Mouse (Mus musculus): Measurements from ENCODE around the gene Lyzl4.
A peak's percentile ranks its signal among the peaks of the same experiment; 100 is the strongest.

Gene Lyzl4

DNA sequence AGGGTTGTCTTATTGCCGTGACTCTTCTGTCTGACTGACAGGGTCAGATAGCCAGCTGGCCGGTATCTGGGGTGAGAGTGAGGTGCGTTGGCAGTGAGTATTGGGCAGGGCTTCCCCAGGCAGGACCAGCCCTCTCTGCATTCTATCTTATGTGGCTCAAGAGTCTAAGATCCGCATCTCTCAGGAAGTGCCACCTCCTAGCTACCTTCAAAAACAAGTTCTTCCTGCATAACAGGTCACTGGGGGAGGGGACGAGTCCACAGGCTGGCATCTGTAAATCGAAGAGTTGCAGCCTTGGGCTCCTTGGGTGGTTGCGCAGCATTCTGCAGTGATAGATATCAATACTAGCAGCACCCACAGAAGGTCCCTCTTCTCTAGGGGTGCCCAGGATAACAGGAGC lies 5.1 kb upstream of the Lyzl4 start:
- DNase-seq (ENCODE audit: low spot score) = no peak

DNA sequence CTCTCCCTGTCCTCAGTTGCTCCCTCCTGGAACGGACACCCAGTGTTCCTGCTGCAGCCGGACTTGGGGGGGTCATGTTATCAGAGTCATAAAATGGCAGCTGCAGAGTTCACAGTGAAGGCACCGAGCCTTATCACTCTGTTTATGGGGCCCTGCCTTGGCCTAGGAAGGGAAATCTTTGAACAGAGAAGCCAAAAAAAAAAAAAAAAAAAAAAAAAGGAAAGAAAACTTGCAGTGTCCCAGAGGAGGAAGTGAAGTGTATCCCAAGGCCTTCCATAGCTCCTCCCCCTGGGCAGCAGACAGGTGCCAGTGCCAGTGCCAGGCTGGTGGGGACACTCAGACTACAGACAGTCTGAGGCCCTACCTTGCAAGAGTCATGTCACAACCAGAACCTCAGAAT lies 3.0 kb upstream of the Lyzl4 start:
- DNase-seq (ENCODE audit: low spot score) = no peak

DNA sequence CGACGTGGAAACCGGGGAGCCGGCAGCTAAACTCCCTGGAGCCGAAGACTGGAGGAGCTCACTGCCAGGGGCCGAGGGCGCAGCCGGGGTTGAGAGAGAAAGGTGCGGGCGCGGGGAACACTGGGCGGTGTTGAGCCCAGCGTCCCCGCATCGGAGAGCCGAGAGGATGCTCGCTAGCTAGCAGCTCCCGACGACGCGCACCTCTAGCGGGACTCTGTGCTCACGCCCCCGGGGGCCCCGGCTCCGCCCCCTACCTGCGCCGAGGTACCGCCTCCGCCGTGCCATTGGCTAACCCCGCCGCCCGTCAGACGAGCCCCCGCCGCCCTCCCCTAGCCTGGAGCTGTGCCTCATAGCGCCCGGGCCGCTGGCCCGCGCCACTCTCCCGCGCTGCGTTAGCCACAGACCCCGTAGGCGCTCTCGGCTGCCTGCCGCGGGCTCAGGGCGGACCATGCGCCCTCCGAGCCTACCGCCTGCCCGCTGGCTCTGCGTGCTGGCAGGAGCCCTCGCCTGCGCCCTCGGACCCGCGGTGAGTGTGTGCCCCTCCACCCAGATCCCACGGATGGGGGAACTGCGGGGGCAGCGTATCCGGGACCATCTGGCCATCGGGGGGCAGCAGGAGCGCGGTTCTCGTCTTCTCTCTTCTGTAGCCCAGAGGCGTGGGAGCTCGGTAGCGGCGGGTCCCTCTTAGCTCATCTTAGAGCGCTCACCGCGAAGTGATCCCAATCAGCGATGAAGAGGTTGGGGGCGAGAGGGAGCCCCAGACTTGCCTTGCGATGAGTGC lies 695 bp upstream of the Lyzl4 start, which contains the start of gene Vipr1:
TSS of gene Vipr1 (plus strand) at position 316 of the 781 bp plus-strand sequence.
- peak; percentile 78 for DNase-seq (ENCODE audit: low spot score)

DNA sequence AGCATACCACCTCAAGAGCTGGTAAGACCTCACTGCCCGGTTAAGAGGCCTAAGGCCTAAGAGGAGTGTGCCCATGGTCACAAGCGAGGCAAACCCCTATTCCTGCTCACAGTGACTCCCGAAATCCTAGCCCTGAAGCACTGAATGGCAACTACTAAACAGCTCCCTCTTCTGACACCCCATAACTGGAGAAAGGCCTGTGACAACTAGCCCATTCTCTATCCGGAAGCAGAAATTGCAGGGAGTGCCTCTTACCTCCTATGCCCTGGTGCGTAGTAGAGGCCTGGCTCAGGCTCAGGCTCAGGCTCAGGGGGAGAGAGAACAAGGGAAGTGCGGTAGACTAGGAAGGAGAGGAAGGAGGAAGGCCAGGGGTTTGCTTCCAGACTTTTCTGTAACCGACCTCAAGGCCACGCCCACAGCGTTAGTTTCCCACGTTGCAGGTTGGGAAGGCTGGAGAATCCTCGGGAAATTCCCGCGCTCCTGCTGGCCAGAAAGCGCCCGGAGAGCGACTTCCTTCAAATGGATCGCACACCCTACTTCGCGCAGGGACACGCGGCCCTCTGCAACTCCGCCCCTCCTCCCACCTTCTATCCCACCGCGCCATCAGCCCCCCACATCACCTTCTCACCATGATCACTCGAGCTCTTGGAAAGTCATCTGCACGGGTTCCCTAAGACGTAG lies 521 bp downstream of the Lyzl4 start:
- peak; percentile 43 for DNase-seq (ENCODE audit: low spot score)

DNA sequence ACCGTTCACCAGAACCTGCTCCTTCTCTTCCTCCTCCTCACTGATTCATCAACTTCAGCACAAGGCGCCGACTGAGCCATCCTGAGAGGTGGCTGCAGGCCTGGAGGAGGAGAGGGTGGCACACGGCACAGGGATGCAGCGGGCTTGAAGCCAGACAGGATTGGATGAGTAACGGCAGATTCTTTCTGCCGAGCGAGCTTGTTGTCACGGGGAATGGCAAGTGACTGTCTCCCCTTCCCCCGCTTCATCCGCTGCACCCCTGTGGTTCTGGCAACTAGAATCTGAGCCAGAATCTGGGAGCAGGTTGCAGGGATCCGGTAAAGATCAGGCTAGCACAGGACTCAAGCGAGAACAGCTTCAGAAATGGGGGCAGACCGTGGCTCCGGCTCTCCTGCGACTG lies 2.1 kb downstream of the Lyzl4 start:
- no peak for DNase-seq (ENCODE audit: low spot score)

DNA sequence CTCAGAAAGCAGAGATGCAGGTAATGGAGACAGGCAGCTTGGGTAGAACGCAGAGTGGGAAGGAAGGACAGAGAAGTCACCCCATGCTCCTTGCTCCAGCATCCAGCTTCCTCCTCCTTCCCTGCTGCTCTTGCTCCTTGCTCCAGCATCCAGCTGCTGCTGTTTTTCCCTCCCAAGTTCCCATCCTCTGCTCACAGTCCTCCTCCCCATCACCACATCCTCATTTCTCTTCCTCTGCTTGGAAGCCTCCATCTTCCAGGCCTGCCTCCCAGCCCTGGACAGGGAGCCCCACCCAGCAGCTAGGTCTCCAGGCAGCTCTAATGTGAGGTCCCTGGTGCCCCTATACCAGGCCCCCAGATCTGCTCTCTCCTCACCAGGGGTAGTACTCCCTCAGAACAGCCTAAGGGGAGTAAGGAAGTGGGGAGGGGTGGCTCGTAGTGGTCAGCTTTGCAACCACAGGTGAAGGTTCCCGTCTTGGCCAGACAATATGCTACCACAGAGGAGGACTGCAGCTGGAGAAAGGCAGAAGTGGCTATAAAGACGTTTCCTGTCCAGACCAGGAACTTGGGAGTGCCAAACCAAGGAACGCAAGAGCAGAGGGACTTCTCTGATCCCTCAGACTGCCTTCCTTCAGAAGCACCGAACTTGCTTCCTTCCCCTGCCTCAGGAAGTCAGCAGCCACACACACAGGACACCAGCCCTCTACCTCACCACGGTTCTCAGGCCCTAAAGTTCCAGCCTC lies 5.9 kb downstream of the Lyzl4 start:
- no peak for DNase-seq (ENCODE audit: low spot score)

DNA sequence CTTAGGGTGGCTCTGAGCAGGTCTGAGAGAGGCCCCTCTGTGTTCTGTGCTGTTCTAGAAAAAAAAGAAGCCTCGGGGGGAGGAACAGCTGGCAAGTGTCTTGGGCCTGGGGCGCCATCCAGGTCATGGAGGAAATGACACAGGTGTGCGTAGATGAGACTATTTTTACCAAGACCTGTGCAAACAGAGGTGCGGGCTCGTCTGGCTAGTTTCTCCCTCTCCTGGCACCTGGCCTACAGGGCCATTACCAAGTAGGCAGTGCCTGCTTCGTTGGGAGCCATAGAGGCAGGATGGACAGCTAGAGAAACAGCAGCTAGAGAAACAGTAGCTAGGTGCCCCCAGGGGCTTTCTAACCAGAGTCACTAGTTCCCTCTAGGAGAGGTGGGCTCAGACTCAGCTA lies 8.6 kb downstream of the Lyzl4 start:
- DNase-seq (ENCODE audit: low spot score) = no peak

DNA sequence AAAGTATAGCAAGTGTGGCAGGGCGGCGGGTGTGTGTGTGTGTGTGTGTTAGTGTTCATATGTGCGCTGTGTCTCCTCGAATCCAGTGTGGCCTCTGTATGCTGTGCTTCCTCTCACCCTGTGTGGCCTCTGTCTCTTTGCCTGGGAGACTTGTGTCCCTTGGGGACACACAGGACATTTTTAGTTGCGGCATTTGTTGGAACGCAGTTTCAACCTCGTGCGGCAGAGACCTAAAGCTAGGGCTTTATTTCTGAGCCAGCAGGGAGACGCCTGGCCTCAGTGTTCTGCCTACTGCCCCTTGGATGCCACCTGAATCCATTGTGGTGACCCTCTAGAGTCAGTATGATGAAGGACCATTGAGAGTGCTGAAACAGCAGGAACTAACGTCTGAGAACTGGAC lies 9.0 kb downstream of the Lyzl4 start:
- no peak for DNase-seq (ENCODE audit: low spot score)

DNA sequence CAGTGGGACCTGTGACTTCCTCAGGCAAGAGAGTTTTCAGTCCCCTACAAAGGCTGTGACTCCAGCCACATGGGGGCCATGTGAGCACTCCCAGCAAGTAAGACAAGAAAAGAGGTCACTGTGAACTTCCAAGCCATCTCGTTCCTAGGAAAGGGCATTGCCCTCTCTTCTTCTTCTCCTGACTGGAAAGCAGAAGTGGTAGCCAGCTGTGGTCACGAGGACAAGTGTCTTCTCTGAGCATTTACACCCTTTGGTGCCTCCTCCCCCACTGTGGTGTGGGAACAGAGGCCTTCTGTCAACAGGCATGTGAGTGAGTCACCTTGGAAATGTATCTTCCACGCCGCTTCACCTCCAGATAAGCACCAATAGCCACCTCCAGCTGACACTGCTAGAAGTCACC lies 9.9 kb downstream of the Lyzl4 start:
- no peak for DNase-seq (ENCODE audit: low spot score)

DNA sequence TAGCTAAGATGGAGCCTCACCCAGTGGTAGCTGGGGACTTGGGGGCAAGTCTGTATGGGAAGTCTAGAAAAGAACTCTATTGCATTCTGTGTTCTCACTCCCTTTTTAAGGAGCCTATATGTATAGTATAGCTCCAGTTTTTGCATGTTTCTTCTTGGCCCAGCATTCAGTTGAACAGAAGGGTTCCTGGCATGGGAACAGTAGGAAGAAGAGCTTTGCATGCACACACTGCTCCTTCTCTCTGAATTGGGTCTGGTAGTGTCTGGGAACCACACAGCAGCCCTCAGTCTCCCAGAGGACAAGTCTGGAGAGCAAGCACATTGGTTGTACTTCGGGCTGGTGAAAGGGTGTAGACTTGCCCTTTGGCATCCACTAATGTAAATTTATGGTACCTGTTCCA lies 11.3 kb downstream of the Lyzl4 start:
- no peak for DNase-seq (ENCODE audit: low spot score)

DNA sequence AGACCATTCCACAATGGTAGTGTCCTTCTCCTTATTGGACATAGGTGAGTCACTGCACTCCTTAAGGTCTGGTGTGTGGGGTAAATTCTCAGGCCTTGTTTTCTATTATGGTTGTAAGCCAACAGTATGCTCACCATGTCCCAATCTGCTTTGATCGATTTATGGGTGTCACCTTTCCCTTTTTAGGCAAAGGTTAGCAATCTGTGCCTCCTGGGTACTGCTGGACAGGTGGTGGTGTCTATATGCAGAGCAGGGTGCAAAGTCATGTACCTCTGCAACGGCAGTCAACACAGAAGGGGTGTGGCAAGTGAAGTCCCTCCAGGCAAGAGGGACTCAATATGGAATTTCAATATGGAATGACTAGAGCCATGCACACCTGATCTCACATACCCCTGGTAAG lies 17.0 kb downstream of the Lyzl4 start:
- no peak for DNase-seq (ENCODE audit: low spot score)

DNA sequence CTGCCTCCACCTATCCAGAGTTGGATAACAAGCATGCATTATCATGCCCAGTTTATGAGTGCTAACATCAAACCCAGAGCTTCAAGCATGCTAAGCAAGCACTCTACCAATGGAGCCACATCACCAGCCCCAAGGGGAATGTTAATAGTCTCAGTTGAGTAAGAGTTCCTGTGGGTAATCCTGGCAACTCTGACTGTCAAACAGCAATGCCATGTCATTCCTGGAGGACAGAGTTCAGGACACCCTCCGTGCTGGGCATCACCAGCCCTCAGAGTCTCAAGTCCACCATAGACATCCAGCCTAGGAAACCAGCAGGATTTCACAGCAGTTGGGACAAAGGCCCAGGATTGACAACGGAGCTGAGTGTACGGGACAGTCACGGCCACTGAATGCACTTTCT lies 18.7 kb downstream of the Lyzl4 start:
- no peak for DNase-seq (ENCODE audit: low spot score)

DNA sequence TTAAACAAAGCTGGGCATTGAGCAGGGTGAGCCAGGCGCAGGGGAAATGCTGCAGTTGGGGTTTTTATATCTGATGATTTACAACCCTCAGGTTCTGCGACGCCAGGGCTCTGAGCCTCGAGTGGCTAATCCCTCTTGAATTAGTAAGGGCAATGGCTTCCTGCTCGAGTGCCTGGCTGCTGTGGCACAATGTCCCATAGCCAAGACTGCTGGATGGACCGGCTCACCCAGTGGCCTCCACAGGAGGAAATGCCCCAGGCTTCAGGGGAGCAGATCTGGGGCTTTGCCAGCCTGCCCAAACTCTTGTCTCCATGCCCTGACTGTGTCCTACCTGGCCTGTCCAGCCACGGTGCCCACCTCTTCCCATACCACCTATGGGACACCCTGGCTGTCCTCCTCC lies 22.5 kb downstream of the Lyzl4 start:
- no peak for DNase-seq (ENCODE audit: low spot score)

DNA sequence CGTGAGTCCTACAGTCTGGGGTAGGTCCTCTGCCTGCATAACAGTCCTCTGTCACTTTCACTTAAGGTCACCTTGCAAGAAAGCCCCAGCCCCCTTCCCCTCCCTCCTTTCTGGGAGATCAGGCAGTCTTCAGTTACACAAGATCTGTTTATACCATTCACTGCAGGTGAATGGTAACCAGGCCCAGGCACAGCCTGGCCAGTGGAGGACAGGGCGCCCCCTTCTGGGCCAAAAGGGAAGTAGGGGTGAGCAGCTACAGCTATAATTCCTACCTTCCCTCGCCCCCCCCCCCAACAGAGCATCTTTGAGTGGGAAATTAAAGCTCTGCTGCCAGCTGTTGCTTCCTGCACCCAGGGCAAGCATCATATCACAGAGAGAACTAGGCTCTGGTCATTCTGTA lies 25.4 kb downstream of the Lyzl4 start:
- no peak for DNase-seq (ENCODE audit: low spot score)

DNA sequence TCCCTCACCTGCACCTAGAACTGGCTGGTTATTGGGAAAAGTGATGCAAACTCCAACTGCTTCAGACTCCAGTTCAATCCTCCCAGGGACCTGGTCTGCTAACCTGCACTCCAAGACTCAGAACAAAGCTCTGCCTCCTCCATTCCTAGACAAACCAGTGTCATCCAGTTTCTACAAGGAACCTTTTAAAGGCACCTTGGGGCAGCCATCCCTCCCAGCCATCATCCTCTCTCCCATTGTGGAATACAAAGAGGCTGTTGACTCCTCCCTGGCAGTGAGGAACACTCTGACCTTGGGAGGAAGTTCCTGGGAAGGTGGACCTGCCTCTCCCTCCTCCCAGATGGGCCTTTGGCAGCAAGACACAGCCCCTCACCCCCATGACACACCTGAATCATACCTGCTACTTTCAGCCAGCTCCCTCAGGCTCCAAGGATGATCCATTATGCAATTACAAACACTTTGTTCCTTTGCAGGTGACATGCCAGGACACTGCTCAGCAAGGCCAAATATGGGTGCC lies 27.6 kb downstream of the Lyzl4 start:
- no peak for DNase-seq (ENCODE audit: low spot score)

DNA sequence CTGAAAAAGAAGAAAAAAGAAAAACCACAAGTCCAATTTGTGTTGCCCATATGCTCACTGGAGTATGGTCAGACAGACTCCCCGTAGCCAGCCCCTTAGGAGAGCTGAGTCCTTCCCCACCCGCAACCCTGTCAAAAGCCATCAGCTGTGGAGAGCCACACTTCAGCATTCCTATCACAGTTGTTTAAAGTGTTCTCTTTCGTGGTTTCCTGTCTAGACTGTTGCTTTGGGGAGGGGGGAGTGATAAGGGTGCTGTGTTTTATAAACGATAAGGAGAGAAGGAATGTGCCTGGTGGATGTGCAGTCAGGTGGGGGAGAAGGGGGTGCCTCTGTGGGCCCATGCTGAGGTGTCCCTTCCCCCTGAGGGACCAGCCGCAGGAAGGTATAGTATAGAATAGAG lies 28.7 kb downstream of the Lyzl4 start:
- DNase-seq (ENCODE audit: low spot score) = no peak

DNA sequence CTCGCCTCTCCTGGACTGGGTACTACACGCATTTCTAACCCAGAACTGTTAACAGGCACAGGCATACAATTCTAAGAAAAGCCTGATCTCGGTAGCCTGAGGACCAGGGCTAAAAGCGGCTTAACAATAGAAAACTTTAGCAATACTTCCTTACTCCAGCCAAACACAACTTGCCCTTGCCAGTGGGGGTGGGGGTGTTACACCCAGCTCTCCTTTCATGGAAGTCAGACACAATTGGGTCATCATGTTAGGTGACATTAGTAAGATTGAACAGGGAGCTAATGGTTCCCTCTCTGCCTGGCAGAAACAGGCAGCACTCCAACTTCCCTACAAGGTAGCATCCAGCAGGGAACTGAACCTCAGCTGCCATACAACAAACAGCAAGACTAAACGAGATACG lies 32.5 kb downstream of the Lyzl4 start:
- no peak for DNase-seq (ENCODE audit: low spot score)

DNA sequence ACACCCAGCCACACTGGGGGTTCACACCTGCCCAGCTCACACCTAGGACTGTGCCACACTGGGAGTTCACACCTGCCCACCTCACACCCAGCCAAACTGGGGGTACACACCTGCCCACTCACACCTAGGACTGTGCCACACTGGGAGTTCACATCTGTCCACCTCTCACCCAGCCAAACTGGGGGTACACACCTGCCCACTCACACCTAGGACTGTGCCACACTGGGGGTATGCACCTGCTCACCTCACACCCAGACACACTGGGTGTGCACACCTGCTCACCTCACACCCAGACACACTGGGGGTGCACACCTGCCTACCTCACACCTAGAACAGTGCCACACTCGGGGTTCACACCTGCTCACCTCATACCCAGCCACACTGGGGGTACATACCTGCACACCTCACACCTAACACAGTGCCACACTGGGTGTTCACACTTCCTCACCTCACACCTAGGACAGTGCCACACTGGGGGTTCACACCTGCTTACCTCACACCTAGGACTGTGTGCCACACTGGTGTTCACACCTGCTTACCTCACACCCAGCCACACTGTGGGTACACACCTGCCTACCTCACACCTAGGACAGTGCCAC lies 35.3 kb downstream of the Lyzl4 start:
- no peak for DNase-seq (ENCODE audit: low spot score)

DNA sequence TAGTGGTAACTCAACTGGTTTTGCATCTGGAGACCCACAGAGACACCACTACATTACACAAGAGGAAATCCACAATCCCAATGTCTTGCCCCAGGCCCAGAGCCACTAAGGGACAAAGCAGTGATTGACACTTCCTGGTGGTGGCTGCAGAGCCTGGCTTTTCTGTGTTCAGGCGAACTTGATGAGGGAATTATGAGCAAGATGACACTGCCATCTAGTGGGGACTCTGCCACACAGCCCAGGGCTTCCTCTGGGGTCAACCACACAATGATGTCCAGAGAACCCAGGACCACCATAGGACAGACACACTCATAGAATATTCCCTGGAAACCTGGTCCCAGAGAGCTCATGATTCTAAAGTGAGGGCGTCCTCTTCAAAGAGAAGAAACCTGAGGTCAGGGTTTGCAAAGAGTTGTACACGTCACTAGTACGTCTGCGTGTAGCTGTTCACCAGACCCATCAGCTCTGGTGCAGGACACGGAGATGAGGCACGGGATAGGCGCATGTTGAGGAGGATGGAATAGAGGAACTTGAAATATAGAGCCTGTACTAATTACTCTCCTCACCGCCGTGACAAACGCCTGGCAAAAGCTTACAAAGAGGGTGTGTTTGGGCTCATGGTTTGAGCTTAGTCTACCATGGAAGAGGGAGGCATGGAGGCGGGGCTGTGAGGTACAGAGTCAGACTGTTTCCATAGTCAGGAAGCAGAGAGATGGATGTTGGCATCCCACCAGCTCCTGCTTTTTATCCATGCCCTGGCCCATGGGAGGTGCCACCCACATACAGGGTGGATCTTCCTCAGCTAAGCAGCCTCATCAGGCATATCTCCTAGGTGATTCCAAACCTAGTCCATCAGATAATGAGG lies 36.2 kb downstream of the Lyzl4 start:
- DNase-seq (ENCODE audit: low spot score) = peak; percentile 93

DNA sequence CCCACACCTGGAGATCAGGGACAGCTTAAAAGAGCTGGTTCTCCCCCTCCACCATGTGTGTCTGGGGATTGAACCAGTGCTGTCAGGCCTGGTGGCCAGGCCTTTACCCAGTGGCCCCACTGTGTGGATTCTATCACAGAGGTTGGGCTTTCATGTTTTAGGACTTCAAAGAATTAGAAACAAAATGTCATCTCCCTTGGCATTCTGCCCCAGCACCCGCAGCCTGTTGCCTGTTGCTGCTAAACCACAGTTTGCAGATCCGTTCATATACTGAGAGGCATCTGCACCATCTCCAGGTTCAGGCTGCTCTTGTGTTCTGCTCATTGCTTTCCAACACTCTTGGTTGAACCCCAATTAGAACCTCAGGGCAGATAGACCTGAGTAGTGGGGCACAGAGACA lies 39.5 kb downstream of the Lyzl4 start:
- DNase-seq (ENCODE audit: low spot score) = no peak

DNA sequence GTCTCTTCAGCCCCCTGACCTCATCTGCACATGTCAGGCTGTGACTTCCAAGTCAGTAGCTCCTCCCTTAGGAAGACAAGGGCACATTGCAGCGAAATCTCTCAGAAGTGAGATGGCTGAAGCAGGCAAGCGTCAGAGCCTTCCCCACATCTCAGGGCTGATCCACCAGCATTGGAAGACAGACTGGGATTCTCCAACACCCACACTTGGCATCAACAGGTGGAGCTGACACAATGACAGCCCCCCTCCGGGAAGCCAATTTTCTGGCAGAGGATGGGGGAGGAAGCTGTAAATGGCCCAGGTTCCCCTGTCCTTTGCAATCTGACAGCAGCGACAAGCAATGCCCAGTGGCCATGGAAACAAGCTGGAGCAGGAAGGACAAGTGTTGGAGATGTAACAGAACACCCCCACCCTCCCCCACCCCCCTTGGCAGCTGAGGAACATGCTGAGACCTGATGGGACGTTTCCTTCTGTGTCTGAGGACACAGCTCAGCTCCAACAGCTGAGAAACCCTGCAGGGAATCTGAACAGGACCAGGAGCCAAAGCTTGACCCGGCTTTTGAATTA lies 41.0 kb downstream of the Lyzl4 start:
- DNase-seq (ENCODE audit: low spot score) = peak; percentile 41

Data from embryo, embryonic 10.5 days (tissue).